Mouse (Mus musculus) midbrain, embryonic 14.5 days (tissue): ENCODE results near the gene Olfr1448. TPM values are rescaled to one million over a fixed set of nuclear protein-coding genes. Genes with fewer than 3 reads are reported as not detected.
"Not testable (repeated sequence)": the region's sequence is repeated elsewhere in the genome, so short reads cannot be mapped to it uniquely, and the experiment has no call there.

Experiments used
- ATAC-seq: fragments of 200-750 bp; cut with Nextera tagmentation; 2 replicates; pipeline ENCODE4 v1.8.0; 2017; ENCODE audit warnings: moderate number of reproducible peaks, moderate library complexity; ENCODE audit not compliant: low FRiP score, low TSS enrichment
- DNase-seq: peaks from one replicate; pipeline ENCODE4 v3.0.0-alpha.2; 2015
- H3K27ac ChIP-seq: fragments of 300-500 bp; sonication (generic); replicated peaks from 2 replicates; pipeline ENCODE4 v1.5.1; 2014; ENCODE audit warnings: mild to moderate bottlenecking, low read depth, low read length, moderate library complexity
- H3K27me3 ChIP-seq: fragments of 300-500 bp; sonication (generic); 2 replicates; pipeline ENCODE4 v1.6.1; 2014; ENCODE audit warnings: low read length, control low read depth, mixed read lengths; ENCODE audit not compliant: control insufficient read depth, insufficient read depth
- H3K36me3 ChIP-seq: fragments of 300-500 bp; sonication (generic); 2 replicates; pipeline ENCODE4 v1.6.1; 2014; ENCODE audit warnings: low read length, control low read depth; ENCODE audit not compliant: control insufficient read depth, insufficient read depth
- H3K4me1 ChIP-seq: fragments of 300-500 bp; sonication (generic); 2 replicates; pipeline ENCODE4 v1.6.1; 2014; ENCODE audit warnings: mild to moderate bottlenecking, antibody characterized with exemption, low read length, control low read depth; ENCODE audit not compliant: control insufficient read depth, insufficient read depth
- H3K4me2 ChIP-seq: fragments of 300-500 bp; sonication (generic); 2 replicates; pipeline ENCODE4 v1.6.1; 2014; ENCODE audit warnings: mild to moderate bottlenecking, low read length, moderate library complexity
- H3K4me3 ChIP-seq: fragments of 300-500 bp; sonication (generic); replicated peaks from 2 replicates; pipeline ENCODE4 v1.5.1; 2014; ENCODE audit warnings: low read depth, low read length
- H3K9ac ChIP-seq: fragments of 300-500 bp; sonication (generic); replicated peaks from 2 replicates; pipeline ENCODE4 v1.6.1; 2014; ENCODE audit warnings: mild to moderate bottlenecking, low read length, moderate library complexity
- H3K9me3 ChIP-seq: fragments of 300-500 bp; sonication (generic); 2 replicates; pipeline ENCODE4 v1.6.1; 2016; ENCODE audit warnings: low read length, control low read depth, mixed read lengths; ENCODE audit not compliant: control insufficient read depth
- WGBS: fragments of 180-500 bp; shearing (Covaris S2); extraction: QIAGEN DNeasy Blood & Tissue Kit; methylation state at CpG from one replicate; pipeline ENCODE4 v1.1.7; 2014; 5-methylcytosine and 5-hydroxymethylcytosine counted together
- polyA plus RNA-seq: library from polyadenylated mRNA; unstranded; fragments of >200 nt; fragmentation: Nextera tagmentation; extraction: Ambion mirVana; gene quantifications from 2 replicates; pipeline ENCODE4 v1.2.1, GENCODE M21; 2014

The Olfr1448 gene
- not detected in 2 replicates for polyA plus RNA-seq

DNA sequence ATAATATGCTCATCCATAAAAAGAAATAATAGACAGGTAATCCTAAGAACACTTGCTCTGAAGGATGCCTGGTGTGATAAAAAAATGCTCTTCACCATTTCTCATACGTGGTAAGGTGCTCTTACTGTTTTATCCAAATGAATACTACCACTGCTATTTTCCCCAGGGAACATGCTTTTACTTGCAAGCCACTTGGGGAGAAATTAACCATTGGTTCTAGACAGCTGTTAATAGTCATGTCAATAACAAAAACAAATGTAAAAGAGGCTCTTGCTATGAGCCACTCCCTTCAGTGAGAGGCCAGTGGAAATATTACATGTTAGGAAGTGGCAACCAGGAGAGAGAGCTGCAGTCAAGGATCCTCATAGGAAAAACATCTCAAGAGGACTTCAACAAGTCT lies at the start of gene Olfr1448:
Gene Olfr1448, minus strand, starts transcription at position 101 of the 400 bp plus-strand sequence.
- H3K27ac ChIP-seq: no peak within 1 kb of the TSS
- no peak within 1 kb of the TSS for H3K4me2 ChIP-seq
- DNase-seq: no peak
- H3K9ac ChIP-seq: no peak within 1 kb of the TSS
- WGBS: 78% methylated on average over 1 of the region's 1 CpGs
- no peaks in the 10 kb centered on the region for H3K27me3 ChIP-seq
- no peak for ATAC-seq
- no peaks in the 10 kb centered on the region for H3K36me3 ChIP-seq
- H3K9me3 ChIP-seq: no peaks in the 10 kb centered on the region; the same call in 1 of the 2 replicates
- H3K4me3 ChIP-seq: no peak within 1 kb of the TSS
- H3K4me1 ChIP-seq: no peaks in the 10 kb centered on the region

- WGBS: 83% methylated on average over 5 of the region's 5 CpGs
- not testable (repeated sequence) for H3K4me3 ChIP-seq, H3K27me3 ChIP-seq, H3K4me2 ChIP-seq, H3K9ac ChIP-seq, H3K27ac ChIP-seq, DNase-seq, ATAC-seq, H3K36me3 ChIP-seq, H3K4me1 ChIP-seq
- H3K9me3 ChIP-seq: peaks cover 13% of the 10 kb centered on the region
These were observed 45.9 kb upstream of the Olfr1448 start for GRCm38 (mm10) chr19:12970082-12970481.

DNA sequence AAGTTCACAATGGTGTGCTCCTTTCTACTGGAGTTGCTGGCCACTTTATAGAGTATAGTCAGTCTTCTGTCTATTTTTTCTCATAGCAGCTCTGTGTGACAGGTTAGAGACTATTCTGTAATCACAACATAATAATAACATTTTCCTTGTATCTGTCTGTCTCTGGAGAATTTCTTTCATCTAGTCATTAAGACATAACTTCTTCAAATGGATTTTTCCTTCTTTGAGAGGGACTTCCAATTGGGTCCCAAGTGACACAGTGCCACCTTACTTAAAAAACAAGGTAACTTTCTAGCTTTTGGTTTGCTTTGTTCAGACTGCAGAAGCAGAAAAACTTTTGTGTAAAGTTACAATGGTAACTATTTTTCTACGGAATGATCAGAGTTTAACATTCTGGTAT lies 25.7 kb upstream of the Olfr1448 start, which contains the start of gene Olfr1450:
Gene Olfr1450, plus strand, starts transcription at position 301 of the 400 bp plus-strand sequence.
- Histone ChIP-seq H3K27me3 (no peaks in the 10 kb centered on the region), H3K27ac (no peak within 1 kb of the TSS), H3K36me3 (no peaks in the 10 kb centered on the region), H3K9me3 (peaks cover 9% of the 10 kb centered on the region), H3K4me3 (no peak within 1 kb of the TSS), H3K4me1 (no peaks in the 10 kb centered on the region), H3K9ac (no peak within 1 kb of the TSS), H3K4me2 (no peak within 1 kb of the TSS)
- 86% methylated on average over 1 of the region's 1 CpGs for WGBS
- ATAC-seq: no peak
- no peak for DNase-seq

DNA sequence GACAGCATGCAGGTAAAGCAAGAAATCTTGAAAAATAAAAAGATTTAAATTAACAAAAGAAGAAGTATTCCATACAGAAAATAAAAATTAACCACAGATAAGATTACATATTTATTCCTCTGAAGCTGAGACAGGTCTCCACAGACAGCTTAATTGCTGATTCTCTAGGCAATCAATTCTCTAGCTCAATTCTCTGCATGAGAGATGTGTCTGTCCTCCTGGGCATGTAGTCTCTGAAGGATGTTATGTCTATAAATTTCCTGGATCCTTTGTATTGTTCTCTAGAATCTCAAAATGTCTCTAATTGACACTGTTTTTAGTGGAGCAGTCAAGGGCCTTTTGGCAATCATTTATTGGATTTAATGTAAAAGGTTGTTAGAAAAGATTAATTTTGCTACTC lies 6.3 kb upstream of the Olfr1448 start, which contains the start of gene Olfr1449:
Gene Olfr1449, plus strand, starts transcription at position 301 of the 400 bp plus-strand sequence.
- Histone ChIP-seq H3K36me3 (no peaks in the 10 kb centered on the region), H3K27ac (no peak within 1 kb of the TSS), H3K4me3 (no peak within 1 kb of the TSS), H3K9ac (no peak within 1 kb of the TSS), H3K4me1 (no peaks in the 10 kb centered on the region), H3K27me3 (no peaks in the 10 kb centered on the region), H3K4me2 (no peak within 1 kb of the TSS), H3K9me3 (0 out of 2 replicates have a peak, but pooled peaks cover 5% of the 10 kb centered on the region)
- no peak for DNase-seq
- no peak for ATAC-seq

GRCm38 (mm10) chr19:12903643-12904042 lies 20.6 kb downstream of the Olfr1448 start, which contains the start of gene Olfr1447:
TSS of gene Olfr1447 (minus strand) at chr19:12903743.
- 93% methylated on average over 1 of the region's 1 CpGs for WGBS

GRCm38 (mm10) chr19:12893424-12893823 lies 30.8 kb downstream of the Olfr1448 start, which contains the start of gene Olfr1446:
TSS of gene Olfr1446 (minus strand) at chr19:12893524.
- no peaks in the 10 kb centered on the region for H3K9me3 ChIP-seq
- WGBS: 80% methylated on average over 1 of the region's 1 CpGs

More at GRCm38 (mm10) chr19:12903643-12904042, 20.6 kb downstream of the Olfr1448 start, which contains the start of gene Olfr1447:
- Histone ChIP-seq H3K27me3 (no peaks in the 10 kb centered on the region), H3K27ac (no peak within 1 kb of the TSS), H3K9ac (no peak within 1 kb of the TSS), H3K36me3 (no peaks in the 10 kb centered on the region), H3K4me1 (no peaks in the 10 kb centered on the region), H3K4me2 (no peak within 1 kb of the TSS), H3K4me3 (no peak within 1 kb of the TSS), H3K9me3 (no peaks in the 10 kb centered on the region; the same call in 1 of the 2 replicates)
- DNase-seq (no peak), ATAC-seq (no peak)

DNA sequence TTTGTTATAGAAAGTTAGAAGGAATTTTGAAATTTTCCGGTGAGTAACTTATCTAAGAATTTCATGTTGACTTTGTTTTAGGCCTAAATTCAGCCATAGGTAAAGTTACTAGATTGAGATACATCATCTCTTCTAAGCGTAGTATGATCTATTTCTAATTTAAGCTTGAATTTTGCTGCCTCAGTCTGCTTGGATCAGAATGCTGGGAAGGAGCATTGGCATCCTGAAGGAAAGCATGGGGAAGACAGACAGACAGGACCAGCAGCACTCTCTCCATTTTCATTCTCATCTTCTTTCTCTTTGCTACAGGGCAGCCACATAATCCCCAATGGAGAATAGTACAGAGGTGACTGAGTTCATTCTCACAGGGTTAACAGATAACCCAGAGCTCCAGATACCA lies 40.7 kb downstream of the Olfr1448 start, which contains the start of gene Olfr1445:
Gene Olfr1445, plus strand, starts transcription at position 301 of the 400 bp plus-strand sequence.
- Histone ChIP-seq H3K4me2 (no peak within 1 kb of the TSS), H3K9me3 (no peaks in the 10 kb centered on the region), H3K36me3 (no peaks in the 10 kb centered on the region), H3K9ac (no peak within 1 kb of the TSS), H3K27me3 (no peaks in the 10 kb centered on the region), H3K4me1 (no peaks in the 10 kb centered on the region), H3K27ac (no peak within 1 kb of the TSS), H3K4me3 (no peak within 1 kb of the TSS)
- DNase-seq (no peak), ATAC-seq (no peak)
- 84% methylated on average over 2 of the region's 2 CpGs for WGBS

More at GRCm38 (mm10) chr19:12893424-12893823, 30.8 kb downstream of the Olfr1448 start, which contains the start of gene Olfr1446:
- Histone ChIP-seq H3K36me3 (no peaks in the 10 kb centered on the region), H3K9ac (no peak within 1 kb of the TSS), H3K4me1 (no peaks in the 10 kb centered on the region), H3K4me2 (no peak within 1 kb of the TSS), H3K27me3 (no peaks in the 10 kb centered on the region), H3K27ac (no peak within 1 kb of the TSS), H3K4me3 (no peak within 1 kb of the TSS)
- no peak for DNase-seq
- no peak for ATAC-seq
